Mouse (Mus musculus) liver, embryonic 15.5 days (tissue): ENCODE data around the gene Polrmt. TPM values are rescaled to one million over a fixed set of nuclear protein-coding genes. Genes with fewer than 3 reads are reported as not detected.

Source experiments
- ATAC-seq: fragments of 200-750 bp; cut with Nextera tagmentation; 2 replicates; pipeline ENCODE4 v1.8.0; 2017; ENCODE audit warnings: moderate number of reproducible peaks, mild to moderate bottlenecking, moderate library complexity; ENCODE audit not compliant: insufficient read depth
- H3K27ac ChIP-seq: fragments of 300-500 bp; sonication (generic); replicated peaks from 2 replicates; pipeline ENCODE4 v1.5.1; 2015; ENCODE audit warnings: mild to moderate bottlenecking, inconsistent platforms
- H3K27me3 ChIP-seq: fragments of 300-500 bp; sonication (generic); 2 replicates; pipeline ENCODE4 v1.6.1; 2015; ENCODE audit warnings: mild to moderate bottlenecking, inconsistent platforms
- H3K36me3 ChIP-seq: fragments of 300-500 bp; sonication (generic); replicated peaks from 2 replicates; pipeline ENCODE4 v1.6.1; 2015; ENCODE audit warnings: moderate library complexity, mild to moderate bottlenecking, inconsistent platforms
- H3K4me1 ChIP-seq: fragments of 300-500 bp; sonication (generic); replicated peaks from 2 replicates; pipeline ENCODE4 v1.6.1; 2015; ENCODE audit warnings: inconsistent platforms
- H3K4me2 ChIP-seq: fragments of 300-500 bp; sonication (generic); 2 replicates; pipeline ENCODE4 v1.6.1; 2015; ENCODE audit warnings: moderate library complexity, mild to moderate bottlenecking, inconsistent platforms
- H3K4me3 ChIP-seq: fragments of 300-500 bp; sonication (generic); replicated peaks from 2 replicates; pipeline ENCODE4 v1.5.1; 2015; ENCODE audit warnings: mild to moderate bottlenecking, inconsistent platforms
- H3K9ac ChIP-seq: fragments of 300-500 bp; sonication (generic); 2 replicates; pipeline ENCODE4 v1.6.1; 2015; ENCODE audit warnings: moderate library complexity, mild to moderate bottlenecking, inconsistent platforms
- H3K9me3 ChIP-seq: fragments of 300-500 bp; sonication (generic); replicated peaks from 2 replicates; pipeline ENCODE4 v1.6.1; 2016; ENCODE audit warnings: inconsistent platforms
- WGBS: fragments of 180-500 bp; shearing (Covaris S2); methylation state at CpG from one replicate; pipeline ENCODE4 v1.1.7; 2015; ENCODE audit warnings: mixed read lengths; ENCODE audit not compliant: insufficient replicate concordance; 5-methylcytosine and 5-hydroxymethylcytosine counted together
- polyA plus RNA-seq: library from polyadenylated mRNA; unstranded; fragments of >200 nt; fragmentation: Nextera tagmentation; extraction: Ambion mirVana; gene quantifications from 2 replicates; pipeline ENCODE4 v1.2.1, GENCODE M21; 2015

Polrmt gene
- polyA plus RNA-seq, 1 experiment from 2014 or later = 15.6 TPM

- WGBS = 51% methylated on average over 27 of the region's 27 CpGs
- Histone ChIP-seq H3K9ac (no peak overlapping the region), H3K27me3 (peaks cover 51% of the 10 kb centered on the region), H3K4me3 (no peak overlapping the region), H3K4me2 (no peak overlapping the region), H3K36me3 (no peaks in the 10 kb centered on the region), H3K9me3 (no peaks in the 10 kb centered on the region), H3K27ac (no peak overlapping the region), H3K4me1 (peaks cover 28% of the 10 kb centered on the region)
- no peak for ATAC-seq
These were observed 37.8 kb upstream of the Polrmt start for GRCm38 (mm10) chr10:79783920-79784800.

- H3K27ac ChIP-seq = no peak overlapping the region
- no peak overlapping the region for H3K4me2 ChIP-seq
- no peaks in the 10 kb centered on the region for H3K36me3 ChIP-seq
- H3K4me1 ChIP-seq = peaks cover 25% of the 10 kb centered on the region
- H3K9me3 ChIP-seq = no peaks in the 10 kb centered on the region
- no peak overlapping the region for H3K9ac ChIP-seq
- no peak overlapping the region for H3K4me3 ChIP-seq
- peaks cover 62% of the 10 kb centered on the region for H3K27me3 ChIP-seq
- WGBS = 52% methylated on average over 7 of the region's 7 CpGs
- no peak for ATAC-seq
These were observed 36.7 kb upstream of the Polrmt start for GRCm38 (mm10) chr10:79783050-79783449.

DNA sequence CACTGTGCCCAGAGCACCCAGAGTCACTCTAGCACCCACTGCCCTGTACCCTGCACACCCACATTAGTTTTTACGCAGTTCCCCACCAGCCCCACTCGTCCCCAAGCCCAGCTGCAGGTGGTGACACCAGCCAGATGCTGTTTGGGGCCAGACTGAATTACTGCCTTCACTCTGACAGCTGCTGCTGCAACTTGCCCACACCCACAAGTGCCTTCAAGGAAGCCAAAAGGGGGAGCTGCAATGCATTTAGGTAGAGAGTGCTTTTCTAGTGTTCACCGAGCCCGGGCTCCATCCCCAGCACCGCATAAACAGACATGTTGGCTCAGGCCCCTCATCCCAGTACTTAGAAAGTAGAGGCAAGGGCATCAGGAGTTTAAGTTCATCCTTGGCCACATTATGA, 35.6 kb upstream of the Polrmt start:
- Histone ChIP-seq H3K27ac (no peak overlapping the region), H3K27me3 (peaks cover 73% of the 10 kb centered on the region), H3K4me1 (peaks cover 32% of the 10 kb centered on the region), H3K9me3 (no peaks in the 10 kb centered on the region), H3K4me2 (no peak overlapping the region), H3K4me3 (no peak overlapping the region), H3K9ac (no peak overlapping the region), H3K36me3 (no peaks in the 10 kb centered on the region)
- ATAC-seq = no peak
- 50% methylated on average over 5 of the region's 5 CpGs for WGBS

- Histone ChIP-seq H3K4me3 (peak overlapping the region; percentile 52), H3K27ac (no peak overlapping the region), H3K4me1 (peaks cover 34% of the 10 kb centered on the region), H3K9ac (no peak overlapping the region), H3K36me3 (no peaks in the 10 kb centered on the region), H3K27me3 (peaks cover 81% of the 10 kb centered on the region), H3K9me3 (no peaks in the 10 kb centered on the region), H3K4me2 (peak overlapping the region; percentile 78)
- ATAC-seq = no peak
- WGBS = 29% methylated on average over 21 of the region's 21 CpGs
These were observed 34.8 kb upstream of the Polrmt start for GRCm38 (mm10) chr10:79781139-79781538.

- peak overlapping the region; percentile 61 for H3K27ac ChIP-seq
- peaks cover 34% of the 10 kb centered on the region for H3K4me1 ChIP-seq
- peak overlapping the region; percentile 78 for H3K4me2 ChIP-seq
- H3K9me3 ChIP-seq = no peaks in the 10 kb centered on the region
- H3K36me3 ChIP-seq = no peaks in the 10 kb centered on the region
- H3K9ac ChIP-seq = no peak overlapping the region
- peaks cover 85% of the 10 kb centered on the region for H3K27me3 ChIP-seq
- no peak; the same call in 1 of the 2 replicates for ATAC-seq
- H3K4me3 ChIP-seq = peak overlapping the region; percentile 52
- 2% methylated on average over 13 of the region's 13 CpGs for WGBS
These were observed 34.3 kb upstream of the Polrmt start for GRCm38 (mm10) chr10:79780664-79781015.

GRCm38 (mm10) chr10:79779784-79780663, 33.6 kb upstream of the Polrmt start:
- peaks cover 85% of the 10 kb centered on the region for H3K27me3 ChIP-seq
- no peaks in the 10 kb centered on the region for H3K36me3 ChIP-seq
- 1% methylated on average over 55 of the region's 55 CpGs for WGBS
- no peaks in the 10 kb centered on the region for H3K9me3 ChIP-seq
- H3K4me1 ChIP-seq = peaks cover 34% of the 10 kb centered on the region
- H3K4me3 ChIP-seq = peak overlapping the region; percentile 52
- peak; percentile 84 for ATAC-seq
- H3K4me2 ChIP-seq = peak overlapping the region; percentile 78
- H3K27ac ChIP-seq = peak overlapping the region; percentile 61
- no peak overlapping the region for H3K9ac ChIP-seq

GRCm38 (mm10) chr10:79779193-79779592, 32.8 kb upstream of the Polrmt start:
- Histone ChIP-seq H3K4me3 (no peak overlapping the region), H3K4me1 (peaks cover 34% of the 10 kb centered on the region), H3K9me3 (no peaks in the 10 kb centered on the region), H3K4me2 (peak overlapping the region; percentile 78; the same call in 1 of the 2 replicates), H3K36me3 (no peaks in the 10 kb centered on the region), H3K27ac (no peak overlapping the region), H3K27me3 (peaks cover 78% of the 10 kb centered on the region), H3K9ac (no peak overlapping the region)
- no peak for ATAC-seq
- WGBS = 13% methylated on average over 2 of the region's 2 CpGs

- Histone ChIP-seq H3K27ac (no peak overlapping the region), H3K4me3 (no peak overlapping the region), H3K4me1 (peaks cover 34% of the 10 kb centered on the region), H3K36me3 (no peaks in the 10 kb centered on the region), H3K9me3 (no peaks in the 10 kb centered on the region), H3K27me3 (peaks cover 71% of the 10 kb centered on the region), H3K9ac (no peak overlapping the region), H3K4me2 (no peak overlapping the region)
- WGBS = 31% methylated on average over 15 of the region's 15 CpGs
- ATAC-seq = no peak
These were observed 31.6 kb upstream of the Polrmt start for GRCm38 (mm10) chr10:79778006-79778405.

DNA sequence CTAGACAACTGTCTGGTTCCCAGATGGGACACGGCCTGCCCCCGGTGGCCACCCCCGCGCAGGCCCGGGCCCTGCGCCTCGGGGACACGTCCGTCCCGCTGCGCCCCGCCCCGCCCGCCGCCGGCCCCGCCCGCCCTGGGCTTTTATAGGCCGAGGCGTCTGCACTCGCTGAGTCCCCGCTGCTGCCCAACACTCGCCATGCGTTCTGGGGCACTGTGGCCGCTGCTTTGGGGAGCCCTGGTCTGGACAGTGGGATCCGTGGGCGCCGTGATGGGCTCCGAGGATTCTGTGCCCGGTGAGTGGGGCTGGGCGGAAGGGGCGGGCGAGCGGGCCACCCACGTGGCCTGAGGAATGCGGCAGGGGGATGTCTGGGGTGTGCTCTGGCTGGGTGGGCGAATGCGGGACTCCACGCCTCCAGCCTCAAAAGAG, 30.7 kb upstream of the Polrmt start, which contains the start of gene Fstl3:
Gene Fstl3, plus strand, starts transcription at position 170 of the 429 bp plus-strand sequence.
- 3% methylated on average over 39 of the region's 39 CpGs for WGBS
- no peak within 1 kb of the TSS for H3K9ac ChIP-seq
- no peak for ATAC-seq
- no peaks in the 10 kb centered on the region for H3K9me3 ChIP-seq
- peaks cover 34% of the 10 kb centered on the region for H3K4me1 ChIP-seq
- no peaks in the 10 kb centered on the region for H3K36me3 ChIP-seq
- H3K27ac ChIP-seq = no peak within 1 kb of the TSS
- peak within 1 kb of the TSS; percentile 65 for H3K4me2 ChIP-seq
- H3K27me3 ChIP-seq = peaks cover 66% of the 10 kb centered on the region
- H3K4me3 ChIP-seq = peak within 1 kb of the TSS; percentile 40

- no peak for ATAC-seq
- WGBS = 65% methylated on average over 5 of the region's 5 CpGs
- Histone ChIP-seq H3K4me1 (peaks cover 12% of the 10 kb centered on the region), H3K27ac (no peak overlapping the region), H3K4me2 (no peak overlapping the region), H3K9ac (no peak overlapping the region), H3K4me3 (no peak overlapping the region), H3K27me3 (peaks cover 49% of the 10 kb centered on the region), H3K36me3 (no peaks in the 10 kb centered on the region), H3K9me3 (no peaks in the 10 kb centered on the region)
These were observed 28.3 kb upstream of the Polrmt start for GRCm38 (mm10) chr10:79774486-79775279.
